Mouse (Mus musculus) myocyte (in vitro differentiated cells): ENCODE results near the gene Gm21992.

Experiments
- CEBPB ChIP-seq: IDR thresholded peaks from 2 replicates; pipeline ENCODE4 v1.6.1; 2011; ENCODE audit warnings: mild to moderate bottlenecking, moderate library complexity; ENCODE audit not compliant: poor library complexity, insufficient read depth, severe bottlenecking
- E2F4 ChIP-seq: IDR thresholded peaks from one replicate; pipeline ENCODE4 v1.6.1; 2011; ENCODE audit warnings: mild to moderate bottlenecking, control low read depth, moderate library complexity; ENCODE audit not compliant: insufficient read depth
- MAX ChIP-seq: IDR thresholded peaks from one replicate; pipeline ENCODE4 v1.6.1; 2011; ENCODE audit warnings: low read depth, mild to moderate bottlenecking, control low read depth
- MYOD1 ChIP-seq, 3 experiments: IDR thresholded peaks; one replicate each; pipeline ENCODE4 v1.6.1; 2011; ENCODE audit warnings: control low read depth in 2 of 3, low read depth in 2 of 3, mild to moderate bottlenecking in 2 of 3, moderate library complexity in 1 of 3; ENCODE audit not compliant: insufficient read length in 2 of 3, control insufficient read depth in 1 of 3
- POLR2A ChIP-seq: IDR thresholded peaks from one replicate; pipeline ENCODE4 v1.6.1; 2011; ENCODE audit warnings: low read depth, mild to moderate bottlenecking, control low read depth, moderate library complexity; ENCODE audit not compliant: insufficient read length
- POLR2AphosphoS2 ChIP-seq: IDR thresholded peaks from one replicate; pipeline ENCODE4 v1.6.1; 2011; ENCODE audit warnings: low read depth, control low read depth; ENCODE audit not compliant: insufficient read length
- REST ChIP-seq: IDR thresholded peaks from one replicate; pipeline ENCODE4 v1.6.1; 2011; ENCODE audit warnings: mild to moderate bottlenecking, control low read depth, moderate library complexity; ENCODE audit not compliant: insufficient read depth, insufficient read length
- TCF12 ChIP-seq: IDR thresholded peaks from one replicate; pipeline ENCODE4 v1.6.1; 2011; ENCODE audit warnings: mild to moderate bottlenecking, control low read depth; ENCODE audit not compliant: poor library complexity, insufficient read depth, severe bottlenecking
- USF1 ChIP-seq: IDR thresholded peaks from one replicate; pipeline ENCODE4 v1.6.1; 2011; ENCODE audit warnings: low read depth, mild to moderate bottlenecking, control low read depth, moderate library complexity

- TF ChIP-seq POLR2A (no peak), MAX (no peak), POLR2AphosphoS2 (no peak), MYOD1 (IDR thresholded peaks at IDR 0.05; ENCODE audit: control insufficient read depth in 1 of 3, insufficient read length in 2 of 3, low read depth in 2 of 3) (no peak), E2F4 (no peak), TCF12 (no peak), USF1 (no peak), CEBPB (no peak), REST (no peak)
These were observed 112.6 kb downstream of the Gm21992 start for GRCm38 (mm10) chr19:4698856-4699255.
